Mouse (Mus musculus) small intestine, adult 2 months (tissue): Measurements from ENCODE around the gene Mrps15.

Source experiments
- CTCF ChIP-seq: fragments of 200-500 bp; IDR thresholded peaks from 2 replicates; pipeline ENCODE4 v1.5.1; 2012; ENCODE audit warnings: low read depth, mild to moderate bottlenecking, control low read depth, inconsistent platforms, low read length, moderate library complexity, mixed read lengths; ENCODE audit not compliant: insufficient replicate concordance, insufficient read length; ENCODE audit errors: extremely low read depth
- POLR2A ChIP-seq: fragments of 200-500 bp; IDR thresholded peaks from 2 replicates; pipeline ENCODE4 v1.6.1; 2012; ENCODE audit warnings: low read depth, mild to moderate bottlenecking, control low read depth, inconsistent platforms, low read length, moderate library complexity

DNA sequence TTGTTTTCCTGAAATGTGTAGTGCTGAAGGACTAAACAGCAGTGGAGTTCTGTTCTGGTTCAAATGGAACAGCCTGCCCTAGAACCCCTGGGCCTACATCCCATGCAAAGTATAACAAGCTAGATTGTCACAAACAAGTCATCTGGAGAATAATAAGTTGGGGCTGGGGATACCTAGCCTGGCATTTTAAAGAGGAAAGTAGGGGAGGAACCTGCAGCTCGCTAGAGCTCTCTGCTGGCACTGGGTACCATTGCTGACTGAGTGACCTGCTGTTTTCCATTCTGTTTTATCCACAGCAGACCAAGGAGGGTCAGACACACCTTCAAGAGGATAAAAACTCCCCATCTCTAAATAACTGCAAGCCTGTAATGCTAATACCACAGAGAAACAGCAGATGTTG, 16.1 kb downstream of the Mrps15 start:
- TF ChIP-seq CTCF (no peak), POLR2A (no peak)
